Mouse (Mus musculus): ENCODE data around the gene Inhbe.
"Not testable (repeated sequence)": the region's sequence is repeated elsewhere in the genome, so short reads cannot be mapped to it uniquely, and the experiment has no call there.

Gene Inhbe

DNA sequence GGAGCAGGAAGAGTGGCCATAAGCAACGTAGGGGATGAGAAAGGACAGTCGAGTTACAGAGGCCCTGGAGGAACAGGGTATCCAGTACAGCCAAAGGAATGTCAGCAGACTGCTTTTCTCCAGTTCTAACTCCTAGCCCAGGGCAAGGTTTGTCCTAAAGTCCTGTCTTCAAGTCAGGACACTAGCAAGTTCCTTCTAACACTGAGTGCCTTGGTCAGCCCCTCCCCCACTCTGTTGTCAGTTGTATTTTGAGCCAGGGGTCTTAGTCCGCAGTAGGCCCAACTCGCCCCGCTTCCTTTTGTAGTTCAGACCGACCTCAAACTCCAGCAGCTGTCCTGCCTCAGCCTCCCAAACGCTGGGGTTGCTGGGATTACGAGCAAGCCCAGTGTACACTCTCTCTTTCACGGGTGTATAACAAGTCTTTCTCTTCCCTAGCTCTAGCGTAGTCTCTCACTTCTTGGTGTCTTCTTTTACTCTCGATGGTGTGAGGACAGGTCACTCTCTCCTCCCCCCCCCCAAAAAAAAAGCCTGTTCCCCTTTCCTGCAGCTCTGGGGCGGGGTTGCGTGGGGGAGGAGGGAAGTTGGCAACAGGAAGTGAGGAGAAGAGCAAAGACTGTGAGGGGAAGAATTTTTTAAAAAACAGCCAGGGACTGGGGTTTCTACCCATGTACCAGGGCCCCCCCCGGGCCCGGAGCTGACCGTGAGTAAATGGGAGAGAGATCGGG, 30.9 kb downstream of the Inhbe start:
- ATAC-seq (ENCODE audit: low TSS enrichment) = no peak

DNA sequence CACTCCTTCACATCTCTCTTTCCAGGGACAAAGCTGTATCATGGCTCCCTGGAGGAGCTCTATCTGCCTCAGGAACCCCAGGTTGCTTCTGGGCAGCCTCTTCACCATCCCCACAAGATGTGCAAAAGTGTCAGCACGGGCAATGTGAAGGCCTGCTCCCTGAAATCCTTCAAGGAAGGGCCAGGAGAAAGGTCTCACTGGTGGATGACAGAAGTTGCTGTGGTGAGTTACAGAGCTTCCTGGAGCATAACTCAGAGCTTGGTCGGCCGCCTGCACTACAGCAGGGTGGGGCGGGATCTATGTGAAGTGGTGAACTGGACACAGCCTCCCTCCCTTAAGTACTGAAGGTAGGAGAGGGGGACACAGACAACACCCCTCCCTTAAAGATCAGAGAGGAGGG, 31.5 kb downstream of the Inhbe start:
- no peak for ATAC-seq (ENCODE audit: low TSS enrichment)

DNA sequence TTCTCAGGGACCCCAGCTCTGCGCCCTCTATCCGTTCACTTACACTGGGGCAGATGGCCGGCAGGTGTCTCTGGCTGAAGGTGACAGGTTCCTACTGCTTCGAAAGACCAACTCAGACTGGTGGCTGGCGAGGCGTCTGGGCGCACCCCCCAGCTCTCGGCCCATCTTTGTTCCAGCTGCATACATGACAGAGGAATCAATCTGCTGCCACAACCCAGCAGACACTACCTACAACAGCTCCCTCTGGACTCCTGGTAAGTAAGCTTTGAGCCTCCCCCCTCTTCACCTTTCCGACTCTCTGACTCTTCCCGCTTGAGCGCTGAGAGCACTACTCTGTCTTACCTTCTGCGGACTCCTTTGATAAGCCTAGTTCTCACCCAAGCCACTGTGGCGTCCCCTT, 32.0 kb downstream of the Inhbe start:
- ATAC-seq (ENCODE audit: low TSS enrichment) = no peak

- ATAC-seq (ENCODE audit: low TSS enrichment) = no peak
Observed at GRCm38 (mm10) chr10:127321621-127322020, 32.6 kb downstream of the Inhbe start, which contains the start of gene Arhgap9. Gene Arhgap9, plus strand, starts transcription at chr10:127321964.

DNA sequence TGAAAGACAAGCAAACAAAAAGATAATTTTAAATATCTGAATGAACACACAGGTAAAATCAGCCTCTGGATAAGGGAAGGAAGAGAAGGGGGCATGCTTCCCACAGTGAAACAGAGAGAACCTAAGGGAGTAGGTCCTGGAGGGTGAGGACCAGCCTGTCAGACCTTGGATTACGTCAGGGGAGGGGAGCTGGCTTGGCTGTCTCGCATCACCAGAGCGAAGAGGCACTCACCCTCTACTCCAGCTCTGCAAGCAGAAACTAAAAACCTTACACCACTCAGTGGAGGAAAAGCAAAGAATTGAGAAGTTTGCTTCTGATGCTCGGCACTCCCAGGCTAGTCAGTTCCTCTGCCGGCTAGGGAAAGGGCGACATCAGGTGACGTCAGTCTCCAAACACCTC, 34.2 kb downstream of the Inhbe start:
- ATAC-seq (ENCODE audit: low TSS enrichment) = no peak

DNA sequence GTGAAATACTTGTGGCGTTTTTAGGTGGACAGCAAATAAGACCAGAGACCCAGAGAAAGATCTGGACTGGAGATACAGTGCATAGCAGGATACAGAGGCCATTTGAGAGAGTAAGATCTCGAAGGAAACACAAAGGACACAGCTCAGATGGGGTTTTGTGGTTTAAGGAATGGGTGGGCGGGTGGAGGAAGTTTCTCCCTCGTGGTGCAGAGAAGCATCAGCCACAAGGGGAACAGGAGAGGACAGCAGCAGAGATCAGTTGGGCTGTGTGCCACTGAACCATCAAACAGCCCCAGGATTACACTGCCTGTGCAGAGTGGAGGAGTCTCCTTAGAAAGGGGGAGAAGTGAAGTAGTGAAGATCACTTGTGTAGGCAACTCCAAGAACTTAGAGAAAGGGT, 36.2 kb downstream of the Inhbe start:
- no peak for ATAC-seq (ENCODE audit: low TSS enrichment)

DNA sequence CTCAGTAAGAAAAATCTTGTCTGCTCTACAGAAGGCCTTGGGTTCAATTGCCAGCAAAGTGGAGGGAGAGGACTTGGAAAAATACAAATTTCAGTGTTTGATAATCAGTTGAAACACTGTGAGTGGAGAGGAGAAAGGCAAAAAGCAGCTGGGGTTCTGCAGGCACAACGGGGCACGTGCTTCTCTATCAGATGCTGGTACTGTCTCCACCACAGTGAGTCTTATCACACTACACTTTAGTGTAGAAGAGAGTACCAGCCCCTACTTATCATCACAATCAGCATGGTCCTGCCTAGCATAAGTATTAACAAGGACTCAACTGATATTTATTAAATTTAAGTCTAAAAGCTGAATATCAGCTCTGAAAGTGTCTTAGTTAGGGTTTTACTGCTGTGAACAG, 36.9 kb downstream of the Inhbe start:
- no peak for ATAC-seq (ENCODE audit: low TSS enrichment)

GRCm38 (mm10) chr10:127314950-127315349, 39.3 kb downstream of the Inhbe start:
- not testable (repeated sequence) for ATAC-seq (ENCODE audit: low TSS enrichment)

GRCm38 (mm10) chr10:127313516-127313915, 40.7 kb downstream of the Inhbe start:
- not testable (repeated sequence) for ATAC-seq (ENCODE audit: low TSS enrichment)

DNA sequence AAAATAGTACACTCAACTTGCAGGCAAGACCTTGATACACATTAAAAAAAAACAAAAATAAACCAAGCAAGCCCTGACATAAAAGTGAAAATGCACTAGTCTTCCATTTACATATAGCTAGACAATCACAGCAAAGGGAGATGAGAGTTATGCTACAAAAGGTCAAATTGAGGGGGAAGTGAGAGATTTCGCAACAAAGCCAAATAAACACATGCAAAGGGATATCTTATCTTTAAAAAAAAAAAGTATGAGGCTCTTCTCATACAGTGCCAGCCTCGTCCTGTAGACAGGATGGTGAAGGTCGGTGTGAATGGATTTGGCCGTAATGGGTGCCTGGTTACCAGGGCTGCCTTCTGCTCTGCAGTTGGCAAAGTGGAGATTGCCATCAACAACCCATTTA, 41.4 kb downstream of the Inhbe start:
- ATAC-seq (ENCODE audit: low TSS enrichment) = no peak

DNA sequence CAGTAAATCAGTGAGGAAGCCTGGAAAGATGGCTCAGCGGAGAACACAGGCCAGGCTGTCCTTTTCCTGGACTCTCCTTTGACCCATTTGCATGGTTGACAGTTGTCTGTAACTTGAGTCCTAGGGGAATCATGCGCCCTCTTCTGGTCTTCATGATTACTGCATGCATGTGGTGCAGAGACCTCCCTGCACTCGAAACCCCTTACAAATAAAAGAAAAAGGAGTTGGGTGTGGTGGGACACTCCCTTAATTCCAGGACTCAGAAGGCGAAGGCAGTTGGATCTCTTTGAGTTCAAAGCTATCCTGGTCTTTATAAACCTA, 41.9 kb downstream of the Inhbe start:
- peak; percentile 60 for ATAC-seq (ENCODE audit: low TSS enrichment)

GRCm38 (mm10) chr10:127311476-127312355, 42.5 kb downstream of the Inhbe start, which contains the start of gene Mars:
Gene Mars, minus strand, starts transcription at chr10:127311786.
- peak; percentile 98 for ATAC-seq (ENCODE audit: low TSS enrichment)

DNA sequence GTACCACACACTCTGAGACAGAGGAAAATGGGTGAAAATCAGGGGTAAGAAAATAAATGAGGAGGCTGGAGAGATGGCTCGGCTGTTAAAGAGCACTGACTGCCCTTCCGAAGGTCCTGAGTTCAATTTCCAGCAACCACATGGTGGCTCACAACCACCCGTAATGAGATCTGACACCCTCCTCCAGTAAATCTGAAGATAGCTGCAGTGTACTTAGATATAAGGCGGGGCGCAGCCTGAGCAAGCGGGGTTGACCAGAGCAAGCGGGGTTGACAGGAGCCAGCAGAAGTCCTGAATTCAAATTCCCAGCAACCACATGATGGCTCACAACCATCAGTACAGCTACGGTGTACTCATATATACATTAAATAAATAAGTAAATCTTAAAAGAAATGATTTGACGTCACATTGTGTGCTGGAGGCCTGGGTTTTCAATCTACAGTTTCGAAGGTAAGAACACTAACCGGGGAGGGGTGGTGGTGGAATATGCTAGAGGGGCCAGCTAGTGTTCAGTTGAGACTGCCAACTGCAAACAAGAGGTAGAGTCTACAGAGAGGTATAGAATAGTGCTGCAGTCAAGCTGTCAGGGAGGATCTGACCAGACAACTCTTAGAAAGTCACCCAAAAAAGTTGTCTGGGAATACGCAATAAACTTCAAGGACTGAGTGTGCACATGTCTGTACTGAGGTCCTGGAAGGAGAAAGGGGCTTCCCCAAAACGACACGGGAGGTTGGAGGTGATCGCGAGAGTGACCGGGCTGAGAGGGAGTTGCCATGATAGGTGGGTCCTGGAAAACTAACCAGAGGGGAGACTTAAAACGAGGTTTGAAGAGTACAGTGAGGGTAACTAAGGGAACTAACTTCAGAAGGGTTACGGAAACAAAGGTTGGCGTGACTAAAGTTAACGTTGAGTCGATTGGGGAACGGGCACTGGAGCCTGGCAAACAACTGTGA, 43.4 kb downstream of the Inhbe start:
- 0 out of 2 replicates have a peak, but pooled peaks have one; percentile 1 for ATAC-seq (ENCODE audit: low TSS enrichment)

DNA sequence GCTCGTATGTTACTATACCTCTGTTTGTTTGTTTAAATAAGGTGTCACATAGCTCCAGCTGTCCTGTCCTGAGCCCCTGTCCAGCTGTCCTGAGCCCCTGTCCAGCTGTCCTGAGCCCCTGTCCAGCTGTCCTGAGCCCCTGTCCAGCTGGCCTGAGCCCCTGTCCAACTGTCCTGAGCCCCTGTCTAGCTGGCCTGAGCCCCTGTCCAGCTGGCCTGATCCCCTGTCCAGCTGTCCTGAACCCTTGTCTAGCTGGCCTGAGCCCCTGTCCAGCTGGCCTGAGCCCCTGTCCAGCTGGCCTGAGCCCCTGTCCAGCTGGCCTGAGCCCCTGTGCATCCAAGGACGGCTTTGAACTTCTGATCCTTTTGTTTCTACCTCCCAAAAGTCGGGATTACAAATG, 45.0 kb downstream of the Inhbe start:
- ATAC-seq (ENCODE audit: low TSS enrichment) = not testable (repeated sequence)

GRCm38 (mm10) chr10:127303136-127303535, 51.1 kb downstream of the Inhbe start:
- ATAC-seq (ENCODE audit: low TSS enrichment) = no peak

- ATAC-seq (ENCODE audit: low TSS enrichment) = no peak
Observed at GRCm38 (mm10) chr10:127300361-127300760, 53.9 kb downstream of the Inhbe start.
